Mouse (Mus musculus): ENCODE data around the gene Mfap3l. TPM values are rescaled to one million over a fixed set of nuclear protein-coding genes. Genes with fewer than 3 reads are reported as not detected.

Mfap3l gene
- not detected for polyA plus RNA-seq (2017; shearing (Covaris generic))

DNA sequence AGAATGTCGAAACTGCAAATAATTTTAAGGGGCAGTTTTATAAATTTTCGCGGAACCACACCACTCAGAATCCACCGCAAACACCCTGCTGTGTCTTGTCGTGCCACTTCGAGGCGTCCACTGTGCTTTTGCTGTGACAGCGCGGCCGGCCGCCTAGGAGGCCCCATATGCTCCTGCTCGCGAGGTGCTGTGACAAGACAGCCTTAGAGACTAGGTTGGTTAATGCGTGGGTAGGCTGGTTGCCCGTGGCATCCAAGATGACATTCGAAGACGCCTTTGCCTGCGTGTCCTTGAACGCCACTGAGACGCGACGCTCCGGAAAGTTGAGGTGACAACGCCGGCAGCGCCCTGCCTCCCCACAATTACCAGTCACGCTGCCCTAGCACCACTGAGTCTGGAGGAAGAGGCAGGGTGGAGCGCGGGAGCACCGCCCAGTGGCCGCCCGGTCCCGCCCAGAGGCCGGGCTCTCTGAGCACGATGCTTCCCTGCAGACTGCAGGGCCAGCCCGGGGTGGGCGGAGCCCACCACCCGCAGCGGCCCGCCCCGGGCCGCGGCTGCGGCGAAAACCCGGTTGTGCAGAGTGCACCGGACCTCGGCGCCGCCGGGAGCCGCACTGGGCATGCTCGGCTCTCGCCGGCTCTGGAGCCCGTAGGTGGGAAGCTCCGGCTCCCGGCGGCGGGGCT lies at the start of gene Mfap3l:
Mfap3l (plus strand) TSS at position 578 of the 683 bp plus-strand sequence.

Other genes with a start within 250 kb of the Mfap3l start
- gene Gm10283, start 129.6 kb upstream of the Mfap3l start, polyA plus RNA-seq (2017; shearing (Covaris generic)), result not detected
- gene Aadat, start 126.9 kb upstream of the Mfap3l start, polyA plus RNA-seq (2017; shearing (Covaris generic)), result not detected